Mouse (Mus musculus) embryonic facial prominence, embryonic 13.5 days (tissue): ENCODE measurements around the gene Pafah1b1. TPM values are rescaled to one million over a fixed set of nuclear protein-coding genes. Genes with fewer than 3 reads are reported as not detected.

ENCODE experiments used
- ATAC-seq: fragments of 200-750 bp; cut with Nextera tagmentation; 2 replicates; pipeline ENCODE4 v1.8.0; 2017; ENCODE audit warnings: low read depth; ENCODE audit not compliant: insufficient number of reproducible peaks, insufficient read depth, low FRiP score, low TSS enrichment
- H3K27ac ChIP-seq: fragments of 300-500 bp; sonication (generic); 2 replicates; pipeline ENCODE4 v1.5.1; 2015; ENCODE audit warnings: moderate library complexity, mild to moderate bottlenecking, inconsistent platforms
- H3K27me3 ChIP-seq: fragments of 300-500 bp; sonication (generic); 2 replicates; pipeline ENCODE4 v1.6.1; 2015; ENCODE audit warnings: mild to moderate bottlenecking, inconsistent platforms
- H3K36me3 ChIP-seq: fragments of 300-500 bp; sonication (generic); 2 replicates; pipeline ENCODE4 v1.6.1; 2015; ENCODE audit warnings: mild to moderate bottlenecking, inconsistent platforms
- H3K4me1 ChIP-seq: fragments of 300-500 bp; sonication (generic); 2 replicates; pipeline ENCODE4 v1.6.1; 2015; ENCODE audit warnings: inconsistent platforms
- H3K4me2 ChIP-seq: fragments of 300-500 bp; sonication (generic); 2 replicates; pipeline ENCODE4 v1.6.1; 2015; ENCODE audit warnings: moderate library complexity, mild to moderate bottlenecking, inconsistent platforms
- H3K4me3 ChIP-seq: fragments of 300-500 bp; sonication (generic); 2 replicates; pipeline ENCODE4 v1.5.1; 2015; ENCODE audit warnings: mild to moderate bottlenecking, inconsistent platforms
- H3K9ac ChIP-seq: fragments of 300-500 bp; sonication (generic); 2 replicates; pipeline ENCODE4 v1.6.1; 2015; ENCODE audit warnings: mild to moderate bottlenecking, inconsistent platforms
- H3K9me3 ChIP-seq: fragments of 300-500 bp; sonication (generic); 2 replicates; pipeline ENCODE4 v1.6.1; 2016; ENCODE audit warnings: inconsistent platforms
- WGBS: fragments of 180-500 bp; shearing (Covaris S2); methylation state at CpG from one replicate; pipeline ENCODE4 v1.1.7; 2015; ENCODE audit warnings: mixed read lengths; 5-methylcytosine and 5-hydroxymethylcytosine counted together
- polyA plus RNA-seq: library from polyadenylated mRNA; unstranded; fragments of >200 nt; fragmentation: Nextera tagmentation; extraction: Ambion mirVana; gene quantifications from 2 replicates; pipeline ENCODE4 v1.2.1, GENCODE M21; 2015

Gene Pafah1b1
- polyA plus RNA-seq, 1 experiment from 2014 or later: 54.3 TPM

GRCm38 (mm10) chr11:74715971-74716525, 8.4 kb downstream of the Pafah1b1 start:
- Histone ChIP-seq H3K9me3 (no peaks in the 10 kb centered on the region), H3K4me2 (no peak overlapping the region), H3K36me3 (0 out of 2 replicates have a peak, but pooled peaks cover 6% of the 10 kb centered on the region), H3K4me1 (peaks cover 12% of the 10 kb centered on the region), H3K4me3 (no peak overlapping the region), H3K27ac (no peak overlapping the region), H3K27me3 (no peaks in the 10 kb centered on the region), H3K9ac (no peak overlapping the region)
- 88% methylated on average over 3 of the region's 3 CpGs for WGBS
- no peak for ATAC-seq

DNA sequence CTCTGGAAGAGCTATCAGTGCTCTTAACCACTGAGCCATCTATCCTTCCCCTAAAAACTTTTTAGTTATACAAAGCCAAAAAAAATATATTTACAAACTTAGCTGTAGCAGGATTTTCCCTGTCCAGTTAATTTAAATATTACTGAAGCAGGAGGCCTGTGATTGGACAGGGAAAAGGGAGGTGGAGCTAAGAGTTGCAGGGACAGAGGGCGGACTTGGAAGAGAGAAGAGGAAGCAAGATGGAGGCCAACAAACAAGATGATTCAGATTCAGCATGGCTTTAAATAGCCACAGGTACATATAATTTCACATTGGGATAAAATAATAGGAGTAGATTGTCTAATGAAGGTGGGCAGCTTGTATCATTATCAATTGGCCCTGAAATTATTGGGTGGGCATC, 13.8 kb downstream of the Pafah1b1 start:
- no peak overlapping the region for H3K4me3 ChIP-seq
- 0 out of 2 replicates have a peak, but pooled peaks cover 6% of the 10 kb centered on the region for H3K36me3 ChIP-seq
- 95% methylated on average over 1 of the region's 1 CpGs for WGBS
- H3K27me3 ChIP-seq: no peaks in the 10 kb centered on the region
- no peaks in the 10 kb centered on the region for H3K9me3 ChIP-seq
- no peaks in the 10 kb centered on the region for H3K4me1 ChIP-seq
- no peak overlapping the region for H3K27ac ChIP-seq
- no peak for ATAC-seq
- no peak overlapping the region for H3K9ac ChIP-seq
- H3K4me2 ChIP-seq: no peak overlapping the region

- WGBS: 79% methylated on average over 1 of the region's 1 CpGs
These were observed 15.7 kb downstream of the Pafah1b1 start for GRCm38 (mm10) chr11:74708781-74709180.

GRCm38 (mm10) chr11:74704068-74704467, 20.4 kb downstream of the Pafah1b1 start:
- peaks cover 1% of the 10 kb centered on the region for H3K36me3 ChIP-seq
- ATAC-seq: no peak
- no peaks in the 10 kb centered on the region for H3K27me3 ChIP-seq
- H3K4me3 ChIP-seq: no peak overlapping the region
- H3K9ac ChIP-seq: no peak overlapping the region
- WGBS: 81% methylated on average over 2 of the region's 2 CpGs
- H3K4me1 ChIP-seq: no peaks in the 10 kb centered on the region
- no peak overlapping the region for H3K4me2 ChIP-seq
- H3K9me3 ChIP-seq: no peaks in the 10 kb centered on the region
- no peak overlapping the region for H3K27ac ChIP-seq

More at GRCm38 (mm10) chr11:74708781-74709180, 15.7 kb downstream of the Pafah1b1 start:
- H3K9ac ChIP-seq: no peak overlapping the region
- 0 out of 2 replicates have a peak, but pooled peaks cover 6% of the 10 kb centered on the region for H3K36me3 ChIP-seq
- no peaks in the 10 kb centered on the region for H3K9me3 ChIP-seq
- no peak for ATAC-seq
- no peak overlapping the region for H3K4me3 ChIP-seq
- no peaks in the 10 kb centered on the region for H3K4me1 ChIP-seq
- no peak overlapping the region for H3K27ac ChIP-seq
- H3K4me2 ChIP-seq: no peak overlapping the region
- H3K27me3 ChIP-seq: no peaks in the 10 kb centered on the region

DNA sequence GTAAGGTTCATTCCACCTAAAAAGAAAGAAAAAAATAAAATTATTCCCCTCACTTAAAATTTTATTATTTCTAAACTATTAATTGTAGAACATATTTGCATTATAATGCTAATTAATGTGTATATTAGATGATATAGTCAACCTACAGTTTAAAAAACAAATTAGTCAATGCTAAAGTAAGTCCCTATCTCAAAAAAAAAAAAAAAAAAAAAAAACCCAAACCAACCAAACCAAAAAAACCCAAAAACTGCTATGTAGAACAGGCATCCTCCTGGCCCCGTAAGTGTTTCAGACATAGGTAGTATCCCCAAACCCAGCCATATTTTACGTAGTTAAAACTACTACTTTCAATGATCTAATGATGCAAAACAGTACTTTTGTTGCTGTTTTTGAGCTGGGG, 25.0 kb downstream of the Pafah1b1 start:
- H3K9me3 ChIP-seq: no peaks in the 10 kb centered on the region
- 100% methylated on average over 2 of the region's 2 CpGs for WGBS

DNA sequence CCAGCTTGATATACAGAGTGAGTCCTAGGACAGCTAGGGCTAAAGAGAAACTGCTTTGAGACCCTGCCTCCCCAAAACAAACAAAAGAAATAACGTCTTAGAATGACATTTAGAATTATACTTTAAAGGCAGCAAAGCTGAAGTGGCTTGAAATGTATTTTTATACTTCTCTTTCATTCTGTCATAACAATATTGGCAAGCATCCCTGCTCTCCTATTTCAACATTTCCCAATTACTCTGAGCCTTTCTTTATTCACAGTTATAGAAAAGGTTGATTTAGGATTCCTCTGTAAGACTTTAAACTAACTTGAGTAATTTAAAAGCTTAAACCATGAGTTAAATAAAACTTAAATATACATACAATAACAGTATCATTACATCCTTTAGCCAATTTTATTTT, 32.3 kb downstream of the Pafah1b1 start:
- 61% methylated on average over 1 of the region's 1 CpGs for WGBS
- no peak for ATAC-seq
- H3K36me3 ChIP-seq: peaks cover 46% of the 10 kb centered on the region

More for the DNA sequence above, 25.0 kb downstream of the Pafah1b1 start:
- H3K4me1 ChIP-seq: no peaks in the 10 kb centered on the region
- peaks cover 35% of the 10 kb centered on the region for H3K36me3 ChIP-seq
- H3K27ac ChIP-seq: no peak overlapping the region
- no peak overlapping the region for H3K9ac ChIP-seq
- no peak overlapping the region for H3K4me2 ChIP-seq
- no peak for ATAC-seq
- no peak overlapping the region for H3K4me3 ChIP-seq
- no peaks in the 10 kb centered on the region for H3K27me3 ChIP-seq

GRCm38 (mm10) chr11:74675156-74675555, 49.3 kb downstream of the Pafah1b1 start:
- Histone ChIP-seq H3K9me3 (no peaks in the 10 kb centered on the region), H3K27me3 (no peaks in the 10 kb centered on the region), H3K36me3 (peaks cover 61% of the 10 kb centered on the region), H3K4me2 (no peak overlapping the region), H3K9ac (no peak overlapping the region), H3K4me3 (no peak overlapping the region), H3K4me1 (no peaks in the 10 kb centered on the region), H3K27ac (no peak overlapping the region)
- no peak for ATAC-seq
- 83% methylated on average over 4 of the region's 4 CpGs for WGBS

More for the DNA sequence above, 32.3 kb downstream of the Pafah1b1 start:
- Histone ChIP-seq H3K4me2 (no peak overlapping the region), H3K27me3 (no peaks in the 10 kb centered on the region), H3K4me3 (no peak overlapping the region), H3K27ac (no peak overlapping the region), H3K9me3 (no peaks in the 10 kb centered on the region), H3K9ac (no peak overlapping the region), H3K4me1 (no peaks in the 10 kb centered on the region)

DNA sequence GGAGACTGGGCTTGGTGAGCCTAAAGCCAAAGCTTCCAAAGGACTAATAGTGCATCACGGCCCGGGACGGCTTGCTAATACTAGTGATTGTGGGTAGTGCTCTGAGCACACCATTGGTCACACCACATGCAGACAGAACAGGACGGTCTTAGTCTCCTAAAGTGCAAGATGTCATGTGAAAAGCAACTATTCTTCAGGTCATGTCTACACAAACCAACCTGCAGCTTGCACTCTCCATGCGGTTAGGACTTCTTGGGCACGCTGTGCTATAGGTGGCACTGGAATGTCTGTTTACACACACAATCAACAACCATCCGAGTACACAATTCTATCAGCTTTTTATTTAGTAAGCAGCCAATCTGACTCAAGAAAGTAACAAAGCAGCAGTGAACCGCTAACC, 49.8 kb downstream of the Pafah1b1 start:
- H3K4me2 ChIP-seq: no peak overlapping the region
- H3K36me3 ChIP-seq: peaks cover 61% of the 10 kb centered on the region
- H3K9me3 ChIP-seq: no peaks in the 10 kb centered on the region
- H3K27ac ChIP-seq: no peak overlapping the region
- H3K4me3 ChIP-seq: no peak overlapping the region
- no peaks in the 10 kb centered on the region for H3K27me3 ChIP-seq
- no peaks in the 10 kb centered on the region for H3K4me1 ChIP-seq
- 96% methylated on average over 8 of the region's 8 CpGs for WGBS
- no peak for ATAC-seq
- H3K9ac ChIP-seq: no peak overlapping the region

DNA sequence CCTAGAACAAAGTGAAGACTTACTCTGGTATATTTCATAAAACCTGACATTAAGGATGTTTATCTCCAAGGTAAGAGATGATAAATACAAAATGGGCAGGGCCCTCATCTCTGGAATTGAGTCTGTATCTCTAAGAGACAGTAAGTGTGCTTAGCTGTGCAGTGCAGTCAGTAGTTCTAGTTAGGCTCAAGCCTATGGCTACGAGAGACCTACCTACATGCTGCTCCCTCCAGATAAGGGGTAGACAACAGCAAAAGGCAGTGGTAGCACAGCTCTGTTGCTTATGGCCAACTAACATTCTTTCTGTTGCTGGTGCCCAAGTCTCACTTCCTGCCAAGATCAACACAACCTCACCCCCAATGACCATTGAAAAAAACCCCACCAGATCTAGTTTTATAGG, 50.9 kb downstream of the Pafah1b1 start:
- Histone ChIP-seq H3K27me3 (no peaks in the 10 kb centered on the region), H3K9me3 (no peaks in the 10 kb centered on the region), H3K4me3 (no peak overlapping the region), H3K9ac (no peak overlapping the region), H3K36me3 (peaks cover 59% of the 10 kb centered on the region), H3K4me1 (no peaks in the 10 kb centered on the region), H3K4me2 (no peak overlapping the region), H3K27ac (no peak overlapping the region)
- ATAC-seq: no peak
- 95% methylated on average over 1 of the region's 1 CpGs for WGBS

- Histone ChIP-seq H3K4me3 (no peak overlapping the region), H3K4me2 (no peak overlapping the region), H3K36me3 (peaks cover 56% of the 10 kb centered on the region), H3K27me3 (no peaks in the 10 kb centered on the region), H3K9me3 (no peaks in the 10 kb centered on the region), H3K9ac (no peak overlapping the region), H3K4me1 (no peaks in the 10 kb centered on the region), H3K27ac (no peak overlapping the region)
- 82% methylated on average over 6 of the region's 6 CpGs for WGBS
- ATAC-seq: no peak
These were observed 51.5 kb downstream of the Pafah1b1 start for GRCm38 (mm10) chr11:74672901-74673513.

DNA sequence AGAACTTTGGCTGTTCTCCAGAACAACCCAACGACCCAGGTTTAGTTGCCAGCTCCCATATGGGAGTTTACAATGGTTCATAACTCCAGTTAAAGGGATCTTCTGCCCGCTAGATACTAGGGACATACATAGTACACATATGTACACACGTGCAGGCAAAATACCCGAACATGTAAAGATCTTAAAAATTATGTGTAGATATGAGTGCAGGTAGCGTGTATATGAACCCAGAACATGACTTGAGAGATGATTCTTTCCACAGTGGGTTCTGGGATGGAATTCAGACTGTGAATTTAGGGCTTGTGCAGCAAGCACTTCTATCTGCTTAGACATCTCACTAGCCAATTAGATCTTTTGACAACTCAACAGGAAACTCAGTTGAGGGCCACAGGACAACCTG, 52.6 kb downstream of the Pafah1b1 start:
- Histone ChIP-seq H3K9me3 (no peaks in the 10 kb centered on the region), H3K27ac (no peak overlapping the region), H3K36me3 (peaks cover 56% of the 10 kb centered on the region), H3K4me2 (no peak overlapping the region), H3K27me3 (no peaks in the 10 kb centered on the region), H3K4me3 (no peak overlapping the region), H3K9ac (no peak overlapping the region), H3K4me1 (no peaks in the 10 kb centered on the region)
- no peak for ATAC-seq
- WGBS: 91% methylated on average over 5 of the region's 5 CpGs

DNA sequence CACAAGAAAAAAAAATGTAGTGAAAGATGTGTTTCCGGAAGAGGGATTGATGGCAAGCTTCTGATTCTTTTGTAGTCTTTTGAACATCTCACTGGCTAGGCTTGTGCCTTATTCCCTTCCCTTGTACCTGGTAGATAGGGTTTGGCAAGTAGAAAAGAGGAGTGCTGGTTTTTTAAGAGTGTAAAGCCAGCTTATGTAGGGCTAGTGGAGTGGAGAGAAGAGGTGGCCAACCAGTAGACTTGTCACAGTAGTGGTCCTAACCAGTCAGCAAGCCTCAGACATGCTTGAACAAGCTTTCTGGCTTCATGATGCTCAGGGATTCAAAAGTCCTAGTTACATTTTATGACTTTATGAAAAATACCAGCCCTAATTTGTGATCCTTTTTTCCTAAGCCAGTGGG, 53.5 kb downstream of the Pafah1b1 start:
- WGBS: 88% methylated on average over 1 of the region's 1 CpGs
- ATAC-seq: no peak
- H3K9ac ChIP-seq: no peak overlapping the region
- no peaks in the 10 kb centered on the region for H3K27me3 ChIP-seq
- H3K36me3 ChIP-seq: peaks cover 60% of the 10 kb centered on the region
- H3K4me2 ChIP-seq: no peak overlapping the region
- no peaks in the 10 kb centered on the region for H3K4me1 ChIP-seq
- H3K27ac ChIP-seq: no peak overlapping the region
- H3K4me3 ChIP-seq: no peak overlapping the region
- no peaks in the 10 kb centered on the region for H3K9me3 ChIP-seq
